Mouse (Mus musculus) hindbrain, postnatal 0 days (tissue): ENCODE results near the gene Tmem8b. TPM values are rescaled to one million over a fixed set of nuclear protein-coding genes. Genes with fewer than 3 reads are reported as not detected.

Experiments used
- ATAC-seq: fragments of 200-750 bp; cut with Nextera tagmentation; 2 replicates; pipeline ENCODE4 v1.8.0; 2017; ENCODE audit warnings: mild to moderate bottlenecking, moderate TSS enrichment, moderate library complexity
- DNase-seq: peaks from one replicate; pipeline ENCODE4 v3.0.0-alpha.2; 2015; ENCODE audit warnings: low spot score
- H3K27ac ChIP-seq: fragments of 300-500 bp; sonication (generic); 2 replicates; pipeline ENCODE4 v1.5.1; 2014; ENCODE audit warnings: mild to moderate bottlenecking
- H3K27me3 ChIP-seq: fragments of 300-500 bp; sonication (generic); 2 replicates; pipeline ENCODE4 v1.6.1; 2014; ENCODE audit warnings: low read length, mixed read lengths; ENCODE audit not compliant: insufficient read depth
- H3K36me3 ChIP-seq: fragments of 300-500 bp; sonication (generic); 2 replicates; pipeline ENCODE4 v1.6.1; 2014; ENCODE audit warnings: low read length, mixed read lengths; ENCODE audit not compliant: insufficient read depth
- H3K4me1 ChIP-seq: fragments of 300-500 bp; sonication (generic); 2 replicates; pipeline ENCODE4 v1.6.1; 2014; ENCODE audit warnings: antibody characterized with exemption, low read length, mixed read lengths; ENCODE audit not compliant: insufficient read depth
- H3K4me2 ChIP-seq: fragments of 300-500 bp; sonication (generic); 2 replicates; pipeline ENCODE4 v1.6.1; 2014; ENCODE audit warnings: low read depth, mild to moderate bottlenecking, low read length, moderate library complexity, mixed read lengths
- H3K4me3 ChIP-seq: fragments of 300-500 bp; sonication (generic); 2 replicates; pipeline ENCODE4 v1.5.1; 2014; ENCODE audit warnings: low read length
- H3K9ac ChIP-seq: fragments of 300-500 bp; sonication (generic); replicated peaks from 2 replicates; pipeline ENCODE4 v1.6.1; 2014; ENCODE audit warnings: mild to moderate bottlenecking, low read length, moderate library complexity, mixed read lengths
- H3K9me3 ChIP-seq: fragments of 300-500 bp; sonication (generic); 2 replicates; pipeline ENCODE4 v1.6.1; 2016; ENCODE audit warnings: low read length, mixed read lengths
- CTCF ChIP-seq: IDR thresholded peaks from 2 replicates; pipeline ENCODE4 v1.5.1; 2016; ENCODE audit warnings: antibody characterized with exemption, control low read depth, low read depth
- WGBS: fragments of 180-500 bp; shearing (Covaris S2); extraction: QIAGEN DNeasy Blood & Tissue Kit; methylation state at CpG from one replicate; pipeline ENCODE4 v1.1.7; 2014; 5-methylcytosine and 5-hydroxymethylcytosine counted together
- microRNA-seq, 2 experiments: library from miRNA; unstranded; fragments of <30 nt; microRNA quantifications; one replicate each; pipeline ENCODE4; 2016
- polyA plus RNA-seq: library from polyadenylated mRNA; unstranded; fragments of >200 nt; fragmentation: Nextera tagmentation; extraction: Ambion mirVana; gene quantifications from 2 replicates; pipeline ENCODE4 v1.2.1, GENCODE M21; 2015
- total RNA-seq: library from RNA; depleted of rRNA; stranded (reverse); fragments of >200 nt; gene quantifications from 2 replicates; pipeline ENCODE4 v1.2.3, GENCODE M21; 2014; rRNA removed

The Tmem8b gene
- total and polyA plus RNA-seq, 2 experiments from 2014 or later, result 11.4 to 31.6 TPM

- no peak overlapping the region for H3K4me3 ChIP-seq
- H3K9ac ChIP-seq, result no peak overlapping the region
- TF ChIP-seq CTCF, result no peak
- no peaks in the 10 kb centered on the region for H3K4me1 ChIP-seq
- no peak overlapping the region for H3K27ac ChIP-seq
- H3K27me3 ChIP-seq, result no peaks in the 10 kb centered on the region
- H3K4me2 ChIP-seq, result no peak overlapping the region
- ATAC-seq, result no peak
- no peaks in the 10 kb centered on the region for H3K36me3 ChIP-seq
- H3K9me3 ChIP-seq, result no peaks in the 10 kb centered on the region
- DNase-seq, result no peak
- WGBS, result 26% methylated on average over 1 of the region's 1 CpGs
These were observed 63.4 kb downstream of the Tmem8b start for GRCm38 (mm10) chr4:43732171-43732570.

GRCm38 (mm10) chr4:43733186-43733585 lies 64.4 kb downstream of the Tmem8b start:
- H3K9ac ChIP-seq, result no peak overlapping the region
- no peaks in the 10 kb centered on the region for H3K27me3 ChIP-seq
- no peaks in the 10 kb centered on the region for H3K4me1 ChIP-seq
- TF ChIP-seq CTCF, result no peak
- H3K4me2 ChIP-seq, result no peak overlapping the region
- no peak for ATAC-seq
- no peak overlapping the region for H3K4me3 ChIP-seq
- no peaks in the 10 kb centered on the region for H3K36me3 ChIP-seq
- WGBS, result 77% methylated on average over 5 of the region's 5 CpGs
- no peak overlapping the region for H3K27ac ChIP-seq
- no peaks in the 10 kb centered on the region for H3K9me3 ChIP-seq
- DNase-seq, result no peak

GRCm38 (mm10) chr4:43737144-43737543 lies 68.4 kb downstream of the Tmem8b start:
- Histone ChIP-seq H3K4me2 (no peak overlapping the region), H3K4me1 (no peaks in the 10 kb centered on the region), H3K27ac (no peak overlapping the region), H3K36me3 (no peaks in the 10 kb centered on the region), H3K4me3 (no peak overlapping the region), H3K27me3 (no peaks in the 10 kb centered on the region), H3K9ac (no peak overlapping the region), H3K9me3 (no peaks in the 10 kb centered on the region)
- TF ChIP-seq CTCF, result no peak
- DNase-seq (no peak), ATAC-seq (no peak)
- 55% methylated on average over 6 of the region's 6 CpGs for WGBS

DNA sequence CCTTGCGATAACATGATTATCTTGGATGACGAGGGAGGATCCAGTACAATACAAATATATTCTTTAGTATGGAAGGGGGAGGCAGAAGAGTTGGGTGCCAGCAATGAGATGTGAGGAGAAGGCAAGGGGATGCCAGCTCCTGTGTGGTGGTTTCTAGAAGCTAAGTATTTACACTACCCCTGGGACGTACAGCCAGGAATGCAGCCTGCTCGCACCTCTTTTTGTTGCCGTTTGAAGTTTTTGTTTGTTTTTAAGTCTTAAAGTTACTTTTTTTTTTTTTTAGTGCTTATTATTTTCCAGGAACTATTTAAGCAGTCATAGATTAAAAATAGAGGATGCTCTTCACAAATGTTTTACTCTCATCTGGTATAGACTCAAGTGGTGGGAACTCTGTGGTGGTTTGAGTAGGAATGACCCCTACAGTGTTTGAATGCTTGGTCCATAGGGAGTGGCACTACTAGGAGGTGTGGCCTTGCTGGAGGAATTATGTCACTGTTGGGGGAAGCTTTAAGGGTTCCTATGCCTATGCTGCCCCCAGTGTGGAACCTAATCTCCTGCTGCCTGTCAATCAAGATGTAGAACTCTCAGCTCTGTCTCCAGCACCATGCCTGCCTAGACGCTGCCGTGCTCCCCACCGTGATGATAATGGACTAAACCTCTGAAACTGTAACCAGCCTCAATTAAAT lies 70.4 kb downstream of the Tmem8b start:
- Histone ChIP-seq H3K36me3 (no peaks in the 10 kb centered on the region), H3K4me3 (no peak overlapping the region), H3K27ac (no peak overlapping the region), H3K9me3 (no peaks in the 10 kb centered on the region), H3K27me3 (no peaks in the 10 kb centered on the region), H3K9ac (no peak overlapping the region), H3K4me1 (no peaks in the 10 kb centered on the region), H3K4me2 (no peak overlapping the region)
- ATAC-seq (no peak), DNase-seq (no peak)
- WGBS, result 75% methylated on average over 8 of the region's 8 CpGs
- no peak for TF ChIP-seq CTCF

GRCm38 (mm10) chr4:43741526-43741925 lies 72.8 kb downstream of the Tmem8b start:
- ATAC-seq, result no peak
- Histone ChIP-seq H3K36me3 (no peaks in the 10 kb centered on the region), H3K4me2 (no peak overlapping the region), H3K9ac (no peak overlapping the region), H3K27ac (no peak overlapping the region), H3K9me3 (no peaks in the 10 kb centered on the region), H3K27me3 (no peaks in the 10 kb centered on the region), H3K4me3 (no peak overlapping the region), H3K4me1 (no peaks in the 10 kb centered on the region)
- no peak for DNase-seq
- no peak for TF ChIP-seq CTCF
- 64% methylated on average over 5 of the region's 5 CpGs for WGBS

Small RNA genes within 50 kb of the gene (microRNA-seq; reads per million reads assigned to microRNA genes)
- gene Gm25262, result 0 to 0.18 reads per million in 2 experiments

Other genes with a start within 250 kb of the Tmem8b start
- 0.61 and 1.4 TPM in 2 replicates for gene Fam166b, start 239.8 kb upstream of the Tmem8b start, total RNA-seq
- 1.6 TPM in 2 replicates for gene Fam166b, start 239.8 kb upstream of the Tmem8b start, polyA plus RNA-seq
- 157 and 171 TPM in 2 replicates for gene Tesk1, start 227.0 kb upstream of the Tmem8b start, total RNA-seq
- gene Tesk1, start 227.0 kb upstream of the Tmem8b start, polyA plus RNA-seq, result 16.2 and 17.8 TPM in 2 replicates
- not detected in 2 replicates for gene Cd72, start 214.3 kb upstream of the Tmem8b start, total RNA-seq
- 4.4 and 4.7 TPM in 2 replicates for gene Cd72, start 214.3 kb upstream of the Tmem8b start, polyA plus RNA-seq
- 0.90 TPM in 1 of 2 replicates, not detected in the other for gene Sit1, start 185.2 kb upstream of the Tmem8b start, total RNA-seq
- gene Sit1, start 185.2 kb upstream of the Tmem8b start, polyA plus RNA-seq, result not detected in 2 replicates
- gene Ccdc107, start 176.1 kb upstream of the Tmem8b start, total RNA-seq, result 36.6 and 89.9 TPM in 2 replicates
- gene Ccdc107, start 176.1 kb upstream of the Tmem8b start, polyA plus RNA-seq, result 104 and 108 TPM in 2 replicates
- gene Arhgef39, start 169.3 kb upstream of the Tmem8b start, total RNA-seq, result 6.9 and 20.6 TPM in 2 replicates
- 4.5 and 8.0 TPM in 2 replicates for gene Arhgef39, start 169.3 kb upstream of the Tmem8b start, polyA plus RNA-seq
- 0.26 TPM in 1 of 2 replicates, not detected in the other for gene Car9, start 162.0 kb upstream of the Tmem8b start, total RNA-seq
- gene Car9, start 162.0 kb upstream of the Tmem8b start, polyA plus RNA-seq, result 0.50 and 1.1 TPM in 2 replicates
- gene Tpm2, start 145.2 kb upstream of the Tmem8b start, total RNA-seq, result 2.4 and 5.9 TPM in 2 replicates
- 7.7 and 9.4 TPM in 2 replicates for gene Tpm2, start 145.2 kb upstream of the Tmem8b start, polyA plus RNA-seq
- gene Creb3, start 106.6 kb upstream of the Tmem8b start, total RNA-seq, result 40.1 and 75.9 TPM in 2 replicates
- gene Creb3, start 106.6 kb upstream of the Tmem8b start, polyA plus RNA-seq, result 77.9 and 82.8 TPM in 2 replicates
- gene Tln1, start 106.3 kb upstream of the Tmem8b start, total RNA-seq, result 43.0 and 51.0 TPM in 2 replicates
- gene Tln1, start 106.3 kb upstream of the Tmem8b start, polyA plus RNA-seq, result 69.9 and 70.3 TPM in 2 replicates
- gene Rgp1, start 90.3 kb upstream of the Tmem8b start, total RNA-seq, result 18.9 and 31.2 TPM in 2 replicates
- gene Rgp1, start 90.3 kb upstream of the Tmem8b start, polyA plus RNA-seq, result 11.5 and 13.5 TPM in 2 replicates
- gene Gba2, start 90.1 kb upstream of the Tmem8b start, total RNA-seq, result 34.0 and 36.3 TPM in 2 replicates
- 45.4 and 47.6 TPM in 2 replicates for gene Gba2, start 90.1 kb upstream of the Tmem8b start, polyA plus RNA-seq
- gene Msmp, start 84.5 kb upstream of the Tmem8b start, total RNA-seq, result not detected in 2 replicates
- 1.2 and 1.9 TPM in 2 replicates for gene Msmp, start 84.5 kb upstream of the Tmem8b start, polyA plus RNA-seq
- gene Npr2, start 37.0 kb upstream of the Tmem8b start, total RNA-seq, result 25.0 and 41.3 TPM in 2 replicates
- gene Npr2, start 37.0 kb upstream of the Tmem8b start, polyA plus RNA-seq, result 8.8 and 8.9 TPM in 2 replicates
- gene Spag8, start 15.4 kb upstream of the Tmem8b start, total RNA-seq, result 6.8 and 17.0 TPM in 2 replicates
- gene Spag8, start 15.4 kb upstream of the Tmem8b start, polyA plus RNA-seq, result 7.8 and 8.2 TPM in 2 replicates
- 86.8 and 131 TPM in 2 replicates for gene Hint2, start 12.5 kb upstream of the Tmem8b start, total RNA-seq
- 98.7 and 107 TPM in 2 replicates for gene Hint2, start 12.5 kb upstream of the Tmem8b start, polyA plus RNA-seq
- gene Fam221b, start 174 bp downstream of the Tmem8b start, total RNA-seq, result not detected in 2 replicates
- 1.4 and 1.6 TPM in 2 replicates for gene Fam221b, start 174 bp downstream of the Tmem8b start, polyA plus RNA-seq
- gene Olfr70, start 31.8 kb downstream of the Tmem8b start, total RNA-seq, result 0.36 TPM in 1 of 2 replicates, not detected in the other
- not detected in 2 replicates for gene Olfr70, start 31.8 kb downstream of the Tmem8b start, polyA plus RNA-seq
- not detected in 2 replicates for gene Olfr71, start 41.3 kb downstream of the Tmem8b start, total RNA-seq
- not detected in 2 replicates for gene Olfr71, start 41.3 kb downstream of the Tmem8b start, polyA plus RNA-seq
- gene Hrct1, start 58.2 kb downstream of the Tmem8b start, total RNA-seq, result 0.73 and 1.8 TPM in 2 replicates
- gene Hrct1, start 58.2 kb downstream of the Tmem8b start, polyA plus RNA-seq, result 0.70 and 0.92 TPM in 2 replicates
- gene Spaar, start 61.1 kb downstream of the Tmem8b start, total RNA-seq, result 0.10 and 0.22 TPM in 2 replicates
- gene Spaar, start 61.1 kb downstream of the Tmem8b start, polyA plus RNA-seq, result 0.08 and 0.13 TPM in 2 replicates
- gene Olfr159, start 102.0 kb downstream of the Tmem8b start, total RNA-seq, result not detected in 2 replicates
- gene Olfr159, start 102.0 kb downstream of the Tmem8b start, polyA plus RNA-seq, result not detected in 2 replicates
- gene Olfr156, start 154.9 kb downstream of the Tmem8b start, total RNA-seq, result not detected in 2 replicates
- not detected in 2 replicates for gene Olfr156, start 154.9 kb downstream of the Tmem8b start, polyA plus RNA-seq
- not detected in 2 replicates for gene Olfr157, start 171.2 kb downstream of the Tmem8b start, total RNA-seq
- not detected in 2 replicates for gene Olfr157, start 171.2 kb downstream of the Tmem8b start, polyA plus RNA-seq
- not detected in 2 replicates for gene Olfr155, start 182.6 kb downstream of the Tmem8b start, total RNA-seq
- gene Olfr155, start 182.6 kb downstream of the Tmem8b start, polyA plus RNA-seq, result not detected in 2 replicates
- gene Reck, start 206.6 kb downstream of the Tmem8b start, total RNA-seq, result 4.0 and 6.1 TPM in 2 replicates
- gene Reck, start 206.6 kb downstream of the Tmem8b start, polyA plus RNA-seq, result 3.4 and 4.0 TPM in 2 replicates